Mouse (Mus musculus): ENCODE data around the gene Cd38. TPM values are rescaled to one million over a fixed set of nuclear protein-coding genes. Genes with fewer than 3 reads are reported as not detected.

The Cd38 gene
- 164 TPM for polyA plus RNA-seq (2015; fragmentation: Illumina TruSeq; extraction: RNeasy Lipid Tissue Mini Kit (QIAGEN cat#74804); ENCODE audit: insufficient read depth, low replicate concordance)

GRCm38 (mm10) chr5:43868253-43868652, at the start of gene Cd38:
Gene Cd38, plus strand, starts transcription at chr5:43868553.

GRCm38 (mm10) chr5:43818695-43819094, 49.7 kb upstream of the Cd38 start, which contains the start of gene Bst1:
Gene Bst1, plus strand, starts transcription at chr5:43818885.

GRCm38 (mm10) chr5:43821538-43821937, 46.8 kb upstream of the Cd38 start, which contains the start of gene Fbxl5:
Gene Fbxl5, minus strand, starts transcription at chr5:43821638.

GRCm38 (mm10) chr5:43912844-43913243, 44.5 kb downstream of the Cd38 start, which contains the start of gene Gm7879:
Gene Gm7879, plus strand, starts transcription at chr5:43913144.

Other genes with a start within 250 kb of the Cd38 start
- 4.8 TPM for gene Cc2d2a, start 206.2 kb upstream of the Cd38 start, polyA plus RNA-seq (2015; fragmentation: Illumina TruSeq; extraction: RNeasy Lipid Tissue Mini Kit (QIAGEN cat#74804); ENCODE audit: insufficient read depth, low replicate concordance)
- 31.2 TPM for gene Bst1, start 49.7 kb upstream of the Cd38 start, polyA plus RNA-seq (2015; fragmentation: Illumina TruSeq; extraction: RNeasy Lipid Tissue Mini Kit (QIAGEN cat#74804); ENCODE audit: insufficient read depth, low replicate concordance)
- 106 TPM for gene Fbxl5, start 46.9 kb upstream of the Cd38 start, polyA plus RNA-seq (2015; fragmentation: Illumina TruSeq; extraction: RNeasy Lipid Tissue Mini Kit (QIAGEN cat#74804); ENCODE audit: insufficient read depth, low replicate concordance)
- gene Gm7879, start 44.6 kb downstream of the Cd38 start, polyA plus RNA-seq (2015; fragmentation: Illumina TruSeq; extraction: RNeasy Lipid Tissue Mini Kit (QIAGEN cat#74804); ENCODE audit: insufficient read depth, low replicate concordance): not detected
- gene Fgfbp1, start 113.2 kb downstream of the Cd38 start, polyA plus RNA-seq (2015; fragmentation: Illumina TruSeq; extraction: RNeasy Lipid Tissue Mini Kit (QIAGEN cat#74804); ENCODE audit: insufficient read depth, low replicate concordance): not detected
- gene Prom1, start 233.5 kb downstream of the Cd38 start, polyA plus RNA-seq (2015; fragmentation: Illumina TruSeq; extraction: RNeasy Lipid Tissue Mini Kit (QIAGEN cat#74804); ENCODE audit: insufficient read depth, low replicate concordance): 2.4 TPM

All from spleen, adult 10 weeks (tissue).